Mouse (Mus musculus) forebrain, embryonic 14.5 days (tissue): Measurements from ENCODE around the gene Aipl1. TPM values are rescaled to one million over a fixed set of nuclear protein-coding genes. Genes with fewer than 3 reads are reported as not detected.

ENCODE experiments used
- ATAC-seq: fragments of 200-750 bp; cut with Nextera tagmentation; 2 replicates; pipeline ENCODE4 v1.8.0; 2017; ENCODE audit warnings: mild to moderate bottlenecking, moderate library complexity
- DNase-seq: peaks from one replicate; pipeline ENCODE4 v3.0.0-alpha.2; 2015; ENCODE audit warnings: low spot score
- H3K27ac ChIP-seq: fragments of 300-500 bp; sonication (generic); 2 replicates; pipeline ENCODE4 v1.5.1; 2014; ENCODE audit warnings: low read depth, mild to moderate bottlenecking, control low read depth, low read length, moderate library complexity
- H3K27me3 ChIP-seq: fragments of 300-500 bp; sonication (generic); replicated peaks from 2 replicates; pipeline ENCODE4 v1.6.1; 2014; ENCODE audit warnings: low read length, control low read depth, mixed read lengths; ENCODE audit not compliant: control insufficient read depth, insufficient read depth
- H3K36me3 ChIP-seq: fragments of 300-500 bp; sonication (generic); 2 replicates; pipeline ENCODE4 v1.6.1; 2014; ENCODE audit warnings: low read length, control low read depth; ENCODE audit not compliant: control insufficient read depth, insufficient read depth
- H3K4me1 ChIP-seq: fragments of 300-500 bp; sonication (generic); 2 replicates; pipeline ENCODE4 v1.6.1; 2014; ENCODE audit warnings: antibody characterized with exemption, low read length, control low read depth; ENCODE audit not compliant: control insufficient read depth, insufficient read depth
- H3K4me2 ChIP-seq: fragments of 300-500 bp; sonication (generic); 2 replicates; pipeline ENCODE4 v1.6.1; 2014; ENCODE audit warnings: mild to moderate bottlenecking, control low read depth, low read length
- H3K4me3 ChIP-seq: fragments of 300-500 bp; sonication (generic); 2 replicates; pipeline ENCODE4 v1.5.1; 2014; ENCODE audit warnings: low read depth, low read length, control low read depth
- H3K9ac ChIP-seq: fragments of 300-500 bp; sonication (generic); 2 replicates; pipeline ENCODE4 v1.6.1; 2014; ENCODE audit warnings: mild to moderate bottlenecking, low read length, control low read depth, moderate library complexity
- H3K9me3 ChIP-seq: fragments of 300-500 bp; sonication (generic); replicated peaks from 2 replicates; pipeline ENCODE4 v1.6.1; 2016; ENCODE audit warnings: low read length, control low read depth, mixed read lengths; ENCODE audit not compliant: control insufficient read depth
- WGBS: fragments of 180-500 bp; shearing (Covaris S2); extraction: QIAGEN DNeasy Blood & Tissue Kit; methylation state at CpG from one replicate; pipeline ENCODE4 v1.1.7; 2014; 5-methylcytosine and 5-hydroxymethylcytosine counted together
- polyA plus RNA-seq: library from polyadenylated mRNA; unstranded; fragments of >200 nt; fragmentation: Nextera tagmentation; extraction: Ambion mirVana; gene quantifications from 2 replicates; pipeline ENCODE4 v1.2.1, GENCODE M21; 2014

The Aipl1 gene
- polyA plus RNA-seq = 0.09 TPM in 2 replicates

DNA sequence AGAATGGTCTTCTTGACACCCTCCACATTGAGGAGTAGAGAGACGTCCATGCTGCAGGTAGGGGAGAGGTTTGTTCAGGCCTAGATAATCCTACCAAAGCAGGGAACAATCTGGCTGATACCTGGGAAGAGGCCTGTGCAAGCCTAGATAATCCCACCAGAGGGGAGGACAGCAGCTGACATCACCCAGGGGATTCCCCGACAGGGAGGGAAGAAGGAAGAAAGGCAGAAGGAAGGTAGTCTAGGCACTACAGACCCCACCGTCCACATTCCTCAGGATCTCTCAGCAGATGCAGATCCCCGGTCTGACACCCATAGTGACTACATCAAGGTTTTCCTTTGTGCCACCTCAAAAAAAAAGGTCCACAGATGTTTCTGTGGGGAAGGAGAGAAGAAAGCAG lies at the start of gene Aipl1:
Gene Aipl1, minus strand, starts transcription at position 101 of the 400 bp plus-strand sequence.
- Histone ChIP-seq H3K27ac (no peak within 1 kb of the TSS), H3K4me1 (peaks cover 9% of the 10 kb centered on the region; the same call in 1 of the 2 replicates), H3K27me3 (no peaks in the 10 kb centered on the region), H3K4me2 (no peak within 1 kb of the TSS), H3K4me3 (no peak within 1 kb of the TSS), H3K36me3 (no peaks in the 10 kb centered on the region), H3K9me3 (no peaks in the 10 kb centered on the region), H3K9ac (no peak within 1 kb of the TSS; the same call in 1 of the 2 replicates)
- DNase-seq (no peak), ATAC-seq (no peak)
- WGBS = 66% methylated on average over 4 of the region's 4 CpGs

DNA sequence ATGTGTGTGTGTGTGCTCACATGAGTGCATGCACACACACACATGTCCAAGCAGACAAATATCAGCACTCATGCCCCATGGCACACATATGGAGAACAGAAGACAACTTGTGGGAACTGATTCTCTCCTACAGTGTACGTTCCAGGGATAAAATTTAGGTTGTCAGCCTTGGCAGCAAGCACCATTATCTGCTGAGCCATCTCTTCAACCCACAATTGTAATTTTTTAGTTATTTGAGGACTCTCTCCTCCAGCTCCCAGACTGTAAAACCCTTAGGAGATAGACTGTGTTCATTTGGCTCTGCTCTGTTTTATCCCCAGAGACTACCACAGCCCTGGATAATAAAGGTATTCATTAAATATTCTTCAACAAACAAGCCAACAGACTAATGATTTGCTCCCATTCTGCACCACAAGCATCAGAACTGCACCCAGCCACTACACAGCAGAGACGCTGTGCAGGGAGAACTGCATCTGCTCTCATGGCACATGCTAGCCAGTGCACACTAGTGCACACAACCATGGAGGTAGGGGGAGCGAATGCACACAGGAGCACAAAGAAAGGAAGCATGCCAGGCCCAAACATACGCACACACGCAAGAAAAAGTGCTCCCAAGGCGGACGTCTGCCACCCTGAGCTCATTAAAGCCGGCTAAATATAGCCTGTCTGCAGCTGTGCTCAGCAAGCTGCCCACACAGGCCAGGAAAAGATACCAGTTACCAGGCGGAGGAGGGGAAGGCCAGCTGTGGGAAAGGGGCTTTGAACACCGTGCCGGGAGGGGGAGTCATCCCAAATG lies 49.1 kb upstream of the Aipl1 start:
- ATAC-seq = peak; percentile 94
- no peak overlapping the region for H3K4me2 ChIP-seq
- 20% methylated on average over 11 of the region's 11 CpGs for whole genome bisulfite sequencing
- peaks cover 16% of the 10 kb centered on the region for H3K4me1 ChIP-seq
- H3K9me3 ChIP-seq = no peaks in the 10 kb centered on the region
- DNase-seq = peak; percentile 89
- peak overlapping the region; percentile 41; the same call in 1 of the 2 replicates for H3K9ac ChIP-seq
- H3K27me3 ChIP-seq = no peaks in the 10 kb centered on the region
- no peaks in the 10 kb centered on the region for H3K36me3 ChIP-seq
- H3K27ac ChIP-seq = peak overlapping the region; percentile 84
- no peak overlapping the region for H3K4me3 ChIP-seq

DNA sequence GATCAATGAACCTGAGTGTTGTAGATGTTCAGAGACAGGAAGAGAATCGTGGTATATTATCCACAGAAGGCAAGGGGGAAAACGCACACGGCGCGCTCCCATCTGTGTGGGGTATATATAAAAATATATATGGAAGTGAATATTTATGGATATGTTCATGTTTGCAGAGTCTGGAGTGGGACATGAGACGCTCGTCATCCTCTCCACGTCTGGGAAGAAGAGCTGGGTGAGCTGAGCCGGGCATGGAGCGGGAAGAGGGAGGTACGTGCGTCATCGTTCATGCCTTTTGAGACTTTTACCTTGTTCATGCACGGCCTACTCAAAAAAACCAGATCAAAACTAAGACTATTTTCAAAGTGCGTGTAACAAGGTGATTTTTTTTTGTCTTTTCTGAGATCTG lies 47.0 kb upstream of the Aipl1 start:
- 97% methylated on average over 15 of the region's 15 CpGs for WGBS
- H3K4me2 ChIP-seq = no peak overlapping the region
- no peaks in the 10 kb centered on the region for H3K27me3 ChIP-seq
- H3K9me3 ChIP-seq = no peaks in the 10 kb centered on the region
- no peak overlapping the region for H3K27ac ChIP-seq
- no peak overlapping the region for H3K4me3 ChIP-seq
- H3K36me3 ChIP-seq = no peaks in the 10 kb centered on the region
- ATAC-seq (no peak), DNase-seq (no peak)
- no peak overlapping the region for H3K9ac ChIP-seq
- H3K4me1 ChIP-seq = peaks cover 16% of the 10 kb centered on the region

DNA sequence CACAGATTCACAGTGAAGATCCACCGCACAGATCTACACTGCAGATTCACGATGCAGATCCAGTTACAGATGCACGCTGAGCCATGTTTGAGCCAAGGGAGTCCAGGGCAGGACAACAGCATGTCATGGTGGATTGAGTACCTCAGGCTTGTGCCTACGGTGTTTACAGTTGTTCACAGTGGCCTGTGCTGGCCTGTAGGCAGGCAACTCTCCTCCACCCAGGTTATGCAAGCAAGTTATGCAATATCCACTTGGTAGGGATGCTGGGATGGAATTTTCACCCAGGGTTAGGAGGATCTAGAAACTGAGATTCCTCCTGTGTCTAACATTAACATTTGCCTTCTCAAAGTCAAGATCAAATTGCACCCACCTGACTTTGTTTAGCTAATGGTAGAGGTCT lies 45.3 kb upstream of the Aipl1 start:
- no peak for ATAC-seq
- no peak overlapping the region for H3K4me3 ChIP-seq

DNA sequence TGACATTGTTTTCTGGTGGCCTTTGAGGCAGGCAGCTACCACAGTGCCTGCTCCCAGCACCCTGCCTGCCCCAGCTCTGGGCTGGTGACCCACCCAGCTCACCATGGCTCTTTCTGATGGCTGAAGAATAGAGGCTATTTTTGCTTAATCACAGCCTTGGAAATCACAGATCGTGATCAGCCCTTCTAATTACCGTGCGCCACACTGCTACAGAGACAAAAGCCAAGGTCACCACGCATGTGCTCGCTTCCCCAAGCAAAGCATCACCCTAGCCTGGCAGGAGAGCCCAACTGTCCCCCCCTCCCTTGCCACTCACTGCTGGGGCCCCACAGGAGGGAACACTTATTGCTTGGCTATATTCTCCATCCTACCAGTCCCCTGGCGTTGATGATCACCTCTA lies 43.2 kb upstream of the Aipl1 start:
- DNase-seq (no peak), ATAC-seq (peak; percentile 20; the same call in 1 of the 2 replicates)
- Histone ChIP-seq H3K36me3 (no peaks in the 10 kb centered on the region), H3K27ac (no peak overlapping the region), H3K4me2 (no peak overlapping the region), H3K4me3 (no peak overlapping the region), H3K9ac (no peak overlapping the region), H3K9me3 (no peaks in the 10 kb centered on the region), H3K27me3 (no peaks in the 10 kb centered on the region), H3K4me1 (peaks cover 6% of the 10 kb centered on the region; the same call in 1 of the 2 replicates)
- 47% methylated on average over 6 of the region's 6 CpGs for WGBS

More for the DNA sequence above, 45.3 kb upstream of the Aipl1 start:
- H3K9me3 ChIP-seq = no peaks in the 10 kb centered on the region
- H3K27ac ChIP-seq = no peak overlapping the region
- peaks cover 22% of the 10 kb centered on the region for H3K4me1 ChIP-seq
- H3K36me3 ChIP-seq = no peaks in the 10 kb centered on the region
- DNase-seq = no peak
- no peak overlapping the region for H3K4me2 ChIP-seq
- 96% methylated on average over 4 of the region's 4 CpGs for WGBS
- H3K9ac ChIP-seq = no peak overlapping the region
- no peaks in the 10 kb centered on the region for H3K27me3 ChIP-seq

GRCm38 (mm10) chr11:72078647-72079046 lies 41.3 kb upstream of the Aipl1 start:
- 30% methylated on average over 4 of the region's 4 CpGs for WGBS
- Histone ChIP-seq H3K27ac (no peak overlapping the region), H3K4me1 (peaks cover 6% of the 10 kb centered on the region; the same call in 1 of the 2 replicates), H3K27me3 (no peaks in the 10 kb centered on the region), H3K9me3 (no peaks in the 10 kb centered on the region), H3K9ac (peak overlapping the region; percentile 18; the same call in 1 of the 2 replicates), H3K36me3 (no peaks in the 10 kb centered on the region), H3K4me3 (no peak overlapping the region), H3K4me2 (no peak overlapping the region)
- DNase-seq = peak; percentile 62
- ATAC-seq = peak; percentile 57; the same call in 1 of the 2 replicates

DNA sequence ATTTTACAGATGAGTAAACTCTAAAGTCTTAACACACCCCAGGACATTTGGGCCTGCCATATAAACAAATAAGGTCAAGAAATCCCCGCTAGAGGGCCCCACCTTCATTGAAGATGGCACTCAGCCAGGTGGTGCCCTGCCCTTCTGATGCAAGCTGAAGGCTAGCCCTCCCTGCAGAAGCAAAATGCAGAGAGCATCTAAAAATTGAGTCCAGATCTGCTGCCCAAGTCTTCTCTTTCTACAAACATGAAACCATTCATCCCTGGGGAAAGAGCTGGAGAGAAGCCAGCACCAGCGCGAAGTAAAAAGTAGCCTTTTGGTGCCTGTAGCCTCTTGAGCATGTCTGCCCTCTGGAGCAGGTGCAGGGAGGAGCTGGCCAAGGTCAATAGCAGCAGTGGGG lies 40.7 kb upstream of the Aipl1 start:
- no peaks in the 10 kb centered on the region for H3K9me3 ChIP-seq
- H3K27me3 ChIP-seq = no peaks in the 10 kb centered on the region
- H3K27ac ChIP-seq = no peak overlapping the region
- H3K36me3 ChIP-seq = no peaks in the 10 kb centered on the region
- ATAC-seq = no peak
- DNase-seq = no peak
- no peak overlapping the region for H3K9ac ChIP-seq
- no peak overlapping the region for H3K4me3 ChIP-seq
- WGBS = 29% methylated on average over 3 of the region's 3 CpGs
- peaks cover 6% of the 10 kb centered on the region; the same call in 1 of the 2 replicates for H3K4me1 ChIP-seq
- H3K4me2 ChIP-seq = no peak overlapping the region

- H3K4me2 ChIP-seq = no peak overlapping the region
- no peaks in the 10 kb centered on the region for H3K9me3 ChIP-seq
- H3K36me3 ChIP-seq = no peaks in the 10 kb centered on the region
- WGBS = 90% methylated on average over 13 of the region's 13 CpGs
- no peaks in the 10 kb centered on the region for H3K27me3 ChIP-seq
- ATAC-seq = no peak
- no peak overlapping the region for H3K27ac ChIP-seq
- H3K4me1 ChIP-seq = peaks cover 6% of the 10 kb centered on the region; the same call in 1 of the 2 replicates
- no peak overlapping the region for H3K9ac ChIP-seq
- no peak for DNase-seq
- no peak overlapping the region for H3K4me3 ChIP-seq
Observed at GRCm38 (mm10) chr11:72074230-72074629, 36.9 kb upstream of the Aipl1 start.

DNA sequence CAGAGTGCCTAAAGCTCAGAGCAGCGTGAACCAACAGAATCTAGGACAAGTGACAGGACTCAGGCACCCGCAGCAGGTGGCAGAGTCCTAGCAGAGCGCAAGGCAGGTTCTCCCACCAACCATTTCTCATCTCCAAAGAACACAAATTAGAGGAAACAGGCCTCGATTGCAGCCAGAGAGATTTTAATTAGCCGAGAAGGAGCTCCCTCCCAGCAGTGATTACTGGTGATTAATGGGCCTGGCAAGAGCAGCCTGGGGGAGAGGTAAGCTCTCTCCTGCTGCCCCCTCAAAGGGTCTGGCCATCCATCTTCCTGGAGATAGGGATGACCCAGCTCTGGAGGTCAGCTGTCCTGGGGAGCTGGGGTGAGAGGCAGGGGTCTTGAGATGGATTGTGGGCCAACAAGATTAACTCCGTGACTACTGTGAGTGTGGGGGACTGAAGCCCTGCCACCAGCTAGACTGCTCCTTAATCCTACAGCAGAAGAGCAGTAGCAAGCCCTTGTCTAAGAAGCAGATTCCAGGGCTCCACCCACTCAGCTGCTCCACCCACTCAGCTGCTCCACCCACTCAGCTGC lies 35.1 kb upstream of the Aipl1 start:
- H3K27me3 ChIP-seq = no peaks in the 10 kb centered on the region
- no peak overlapping the region for H3K4me3 ChIP-seq
- WGBS = 35% methylated on average over 6 of the region's 6 CpGs
- H3K4me1 ChIP-seq = no peaks in the 10 kb centered on the region; the same call in 1 of the 2 replicates
- H3K4me2 ChIP-seq = no peak overlapping the region
- no peaks in the 10 kb centered on the region for H3K36me3 ChIP-seq
- no peak overlapping the region for H3K27ac ChIP-seq
- DNase-seq (peak; percentile 35), ATAC-seq (no peak)
- H3K9me3 ChIP-seq = no peaks in the 10 kb centered on the region
- no peak overlapping the region for H3K9ac ChIP-seq
